Mouse (Mus musculus) adrenal gland, adult (tissue): ENCODE measurements at regions not wholly inside any gene's neighbourhood (a gene's known extent, or its start where the extent isn't known, plus 50 kb on each side); places are given as distances from the start of the nearest gene placed in this dataset.
A peak's percentile ranks its signal among the peaks of the same experiment; 100 is the strongest.
"Not testable (repeated sequence)": the region's sequence is repeated elsewhere in the genome, so short reads cannot be mapped to it uniquely, and the experiment has no call there.

Experiments
- DNase-seq, 2 experiments: peaks; one replicate each; pipeline ENCODE4 v3.0.0; 2022 to 2023; ENCODE audit warnings: low spot score in 1 of 2; ENCODE audit not compliant: inconsistent age in 2 of 2

DNA sequence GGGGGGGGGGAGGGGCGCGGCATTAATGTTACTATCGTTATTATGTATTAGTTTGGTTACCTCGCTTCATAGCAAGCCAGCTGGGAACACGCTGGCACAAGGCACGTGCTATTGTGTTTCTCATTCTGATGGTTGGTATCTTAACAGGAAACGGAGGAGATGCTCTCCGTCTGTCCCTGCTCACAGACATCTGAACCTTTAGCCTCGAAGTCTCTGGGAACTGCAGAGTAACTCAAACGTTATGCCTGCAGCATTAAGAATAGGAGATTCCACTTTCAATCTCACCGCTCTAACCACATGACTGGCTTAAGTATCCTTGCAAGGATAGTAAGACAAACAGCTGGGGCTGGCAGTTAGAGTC, 80.0 kb downstream of the Nfkbiz start:
- DNase-seq = no peak

DNA sequence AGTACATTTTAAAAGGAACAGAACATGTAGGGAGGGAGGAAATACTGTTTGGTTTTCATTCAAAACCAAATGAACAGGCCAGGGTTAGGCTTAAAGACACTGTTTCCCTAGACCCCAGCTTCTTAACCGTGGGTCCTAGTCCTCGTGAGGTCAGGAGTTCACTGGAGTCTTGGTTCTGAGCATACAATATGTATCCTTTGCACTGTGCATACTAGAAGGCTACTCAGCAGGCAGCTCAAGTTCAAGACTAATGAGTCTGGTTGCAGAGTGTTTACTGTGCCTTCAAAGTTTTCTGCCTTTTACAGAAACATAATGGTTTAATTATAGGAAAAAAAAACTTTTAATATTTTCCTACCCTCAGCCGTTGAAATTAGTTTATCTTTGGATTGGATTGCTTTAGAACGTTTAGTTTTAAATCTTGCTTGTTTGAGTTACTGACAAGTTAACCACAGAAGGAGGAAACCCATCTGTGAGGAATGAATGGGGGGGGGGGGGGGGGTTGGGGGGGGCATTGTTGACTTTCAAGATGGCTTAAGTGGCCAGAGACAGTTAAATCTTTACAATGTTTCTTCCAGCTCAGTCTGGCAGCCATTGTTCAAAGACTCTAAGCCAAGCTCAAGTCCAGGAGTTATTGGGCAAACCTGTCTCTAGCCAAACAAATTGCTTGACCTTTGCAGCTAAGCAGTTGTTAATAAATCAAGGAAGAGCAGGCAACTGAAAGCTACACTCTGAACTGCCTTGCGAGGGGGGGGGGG, 80.6 kb downstream of the Nfkbiz start:
- DNase-seq = no peak

DNA sequence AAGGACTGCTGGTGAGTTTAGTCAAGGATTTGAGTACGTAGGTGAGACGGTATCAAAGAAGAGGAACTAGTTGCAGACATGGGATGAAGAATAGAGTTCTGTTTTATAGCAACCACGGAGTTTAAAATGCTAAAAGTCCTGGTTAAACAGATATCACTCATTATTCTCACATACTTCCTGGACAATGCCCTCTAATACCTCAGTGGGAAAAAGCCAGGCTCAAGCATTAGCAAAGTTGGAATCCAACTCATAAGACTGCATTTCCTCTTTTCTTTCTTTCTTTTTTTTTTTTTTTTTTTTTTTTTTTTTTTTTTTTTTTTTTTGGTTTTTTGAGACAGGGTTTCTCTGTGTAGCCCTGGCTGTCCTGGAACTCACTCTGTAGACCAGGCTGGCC, 81.3 kb downstream of the Nfkbiz start:
- DNase-seq = not testable (repeated sequence)

GRCm38 (mm10) chr16:55756764-55757421, 81.8 kb downstream of the Nfkbiz start:
- DNase-seq = no peak

DNA sequence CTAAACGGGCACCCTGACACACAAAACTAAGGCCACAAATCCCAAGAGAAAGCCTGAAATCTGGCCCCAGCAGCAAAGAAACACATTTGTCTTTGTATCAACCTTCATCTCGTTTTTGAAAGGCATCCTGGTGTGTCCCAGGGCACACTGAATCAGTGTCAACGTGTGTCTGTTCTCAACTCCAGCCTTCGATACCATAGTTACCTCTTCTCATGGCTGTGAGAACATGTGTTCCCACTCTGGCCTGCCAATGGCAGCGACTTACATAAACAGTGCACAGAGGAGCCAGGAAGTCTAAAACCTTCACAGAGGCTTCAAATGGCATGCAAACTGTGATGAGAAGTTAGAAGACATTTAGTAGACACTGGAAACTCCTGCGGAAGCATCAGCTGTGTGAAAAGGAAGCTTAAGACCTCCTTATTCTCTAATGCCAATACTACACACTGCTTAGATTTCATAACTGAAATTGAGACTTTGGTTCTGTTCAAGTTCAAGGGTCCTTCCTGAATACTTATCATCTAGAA, 83.3 kb downstream of the Nfkbiz start:
- no peak for DNase-seq

DNA sequence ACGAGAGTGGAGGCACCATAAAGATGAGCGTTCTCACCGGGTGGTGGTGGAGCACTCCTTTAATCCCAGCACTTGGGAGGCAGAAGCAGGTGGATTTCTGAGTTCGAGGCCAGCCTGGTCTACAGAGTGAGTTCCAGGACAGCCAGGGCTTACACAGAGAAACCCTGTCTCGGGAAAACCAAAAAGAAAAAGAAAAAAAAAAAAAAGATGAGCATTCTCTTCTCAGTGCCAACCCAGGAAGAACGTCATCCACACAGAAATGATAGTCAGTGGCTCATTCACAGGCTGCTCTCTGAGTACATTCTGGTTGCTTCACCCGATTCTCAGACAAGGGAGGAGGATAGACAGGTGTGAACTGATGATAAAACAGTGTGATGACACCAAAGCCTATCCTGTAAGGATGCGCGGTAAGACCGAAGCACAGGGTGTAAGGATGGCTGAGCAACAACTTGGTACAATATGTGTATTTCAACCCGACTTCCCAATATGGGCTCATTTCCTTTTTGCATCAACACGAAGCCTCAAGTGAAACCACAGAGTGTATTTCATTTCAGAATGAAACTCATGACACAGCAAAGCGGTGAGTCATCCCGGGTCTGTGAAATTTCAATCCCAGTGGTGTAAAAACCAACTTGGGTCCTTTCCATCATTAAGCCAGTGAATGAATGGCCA, 84.5 kb downstream of the Nfkbiz start:
- peak; percentile 10 to 51 for DNase-seq

DNA sequence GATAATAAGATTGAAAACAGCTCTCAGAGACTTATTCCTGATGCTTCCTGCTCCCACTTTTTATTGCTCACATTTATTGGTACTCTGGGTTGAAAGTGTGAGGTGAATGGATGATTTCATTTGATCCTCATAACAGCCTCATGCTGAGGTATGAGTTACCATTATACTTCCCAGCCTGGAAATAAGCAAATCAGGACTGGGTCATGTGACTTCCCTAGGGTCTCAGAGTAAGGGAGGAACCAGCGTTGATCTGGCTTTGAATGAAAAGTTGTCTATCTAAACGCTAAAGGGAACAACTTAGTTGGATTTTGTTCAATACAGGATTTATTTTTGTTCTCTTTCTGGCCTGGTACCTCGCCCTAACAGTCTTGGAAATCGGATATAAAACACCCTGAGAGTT, 85.3 kb downstream of the Nfkbiz start:
- no peak for DNase-seq

DNA sequence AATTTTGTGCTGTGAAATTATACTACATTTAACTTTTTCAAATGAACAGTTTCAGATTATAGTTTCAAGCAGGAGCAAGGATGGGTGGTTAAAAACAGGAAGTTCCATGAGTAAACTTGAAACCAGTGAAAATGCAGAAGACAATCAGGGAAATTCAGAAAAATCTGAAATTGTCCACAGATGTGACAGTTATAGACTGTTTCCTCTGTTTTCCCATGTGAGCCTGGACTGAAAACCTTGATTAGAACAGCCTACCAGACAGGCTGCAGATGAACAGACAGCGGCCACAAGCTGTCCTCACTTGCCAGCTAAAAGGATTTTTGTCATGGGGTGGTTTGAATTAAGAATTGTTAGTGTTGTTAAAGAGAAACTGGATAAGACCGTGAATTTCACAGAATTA, 91.4 kb downstream of the Nfkbiz start:
- no peak for DNase-seq

- no peak for DNase-seq
Observed at GRCm38 (mm10) chr16:55746159-55746558, 92.5 kb downstream of the Nfkbiz start.

GRCm38 (mm10) chr16:55745094-55745493, 93.6 kb downstream of the Nfkbiz start:
- no peak for DNase-seq

- DNase-seq = no peak
Observed at GRCm38 (mm10) chr16:55741099-55741863, 97.4 kb downstream of the Nfkbiz start.

DNA sequence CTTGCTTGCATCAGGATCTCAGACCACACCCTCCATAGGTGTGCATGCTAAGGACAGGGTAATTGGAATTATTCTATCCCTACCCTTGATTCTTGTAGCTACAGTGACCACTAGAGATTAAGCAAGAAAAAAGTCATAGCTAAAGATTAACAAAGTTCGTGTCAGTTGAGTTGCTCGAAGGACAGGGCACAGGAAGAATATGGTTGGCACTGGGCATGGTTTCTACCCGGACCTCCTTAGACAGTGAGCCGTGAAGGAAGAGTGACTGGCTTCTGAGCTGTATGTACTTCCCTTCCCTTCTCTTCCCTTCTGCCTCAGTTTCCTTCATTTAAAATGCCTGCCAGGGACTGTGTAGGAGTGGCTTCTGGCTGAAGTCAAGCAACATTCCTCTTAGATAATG, 100.0 kb downstream of the Nfkbiz start:
- no peak for DNase-seq

- no peak for DNase-seq
Observed at GRCm38 (mm10) chr16:55735476-55735968, 103.2 kb downstream of the Nfkbiz start.

DNA sequence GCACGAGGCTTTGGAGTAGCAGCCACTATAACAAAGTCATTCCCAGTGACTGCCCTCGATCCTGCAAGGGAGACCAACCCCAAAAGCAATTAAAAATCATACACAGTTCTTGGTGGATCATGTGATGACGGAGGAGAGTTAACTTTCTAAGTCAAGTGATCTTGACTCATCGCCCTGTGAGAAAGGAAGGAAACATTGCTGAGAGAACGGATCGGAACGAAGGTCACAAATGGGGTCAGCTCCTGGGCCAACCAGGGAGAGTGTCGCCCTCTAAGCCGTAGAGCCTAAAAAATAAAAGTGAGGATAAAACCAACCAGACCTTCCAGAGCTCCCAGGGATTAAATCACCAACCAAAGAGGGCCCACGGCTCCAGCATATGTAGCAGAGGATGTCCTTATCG, 104.4 kb downstream of the Nfkbiz start:
- no peak for DNase-seq

DNA sequence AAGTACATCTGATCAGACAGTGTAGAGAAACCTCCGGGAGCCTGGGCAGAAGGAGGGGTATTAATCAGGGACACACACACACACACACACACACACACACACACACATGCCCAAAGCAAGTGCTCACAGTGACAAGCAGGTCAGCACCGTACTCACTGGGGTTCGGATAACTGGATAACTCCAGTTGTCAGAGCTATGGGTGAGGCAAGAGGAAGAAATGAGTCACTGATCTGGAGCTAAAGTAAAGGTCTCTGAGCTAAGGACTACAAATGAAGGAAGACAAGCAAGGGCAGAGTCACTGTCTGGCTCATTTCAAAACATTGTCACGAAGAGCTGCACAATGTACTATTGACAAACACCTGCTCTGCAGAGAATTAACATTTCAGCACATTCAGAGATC, 104.9 kb downstream of the Nfkbiz start:
- peak in 1 of 2 experiments; percentile 71 for DNase-seq

DNA sequence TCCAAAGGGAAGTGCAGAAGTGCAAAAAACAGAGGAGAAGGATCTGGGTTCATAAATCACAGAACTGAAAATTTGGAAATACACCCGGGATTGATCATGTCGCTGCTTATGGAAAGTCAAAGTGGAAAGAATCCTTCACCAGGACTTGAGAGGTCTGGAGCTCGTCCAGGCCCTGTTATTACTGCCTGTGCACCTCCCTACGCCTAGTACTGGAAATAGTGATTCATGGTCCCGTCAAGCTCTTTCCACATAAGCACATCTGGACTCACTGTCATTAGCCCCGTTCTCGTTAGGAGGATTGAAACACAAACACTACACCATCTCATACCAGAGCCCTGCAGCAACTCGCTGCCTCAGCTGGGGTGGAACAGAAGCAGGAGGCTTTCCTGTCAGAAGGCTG, 107.7 kb downstream of the Nfkbiz start:
- DNase-seq = peak in 1 of 2 experiments; percentile 33

GRCm38 (mm10) chr16:55726538-55726937, 112.2 kb downstream of the Nfkbiz start:
- DNase-seq = no peak

DNA sequence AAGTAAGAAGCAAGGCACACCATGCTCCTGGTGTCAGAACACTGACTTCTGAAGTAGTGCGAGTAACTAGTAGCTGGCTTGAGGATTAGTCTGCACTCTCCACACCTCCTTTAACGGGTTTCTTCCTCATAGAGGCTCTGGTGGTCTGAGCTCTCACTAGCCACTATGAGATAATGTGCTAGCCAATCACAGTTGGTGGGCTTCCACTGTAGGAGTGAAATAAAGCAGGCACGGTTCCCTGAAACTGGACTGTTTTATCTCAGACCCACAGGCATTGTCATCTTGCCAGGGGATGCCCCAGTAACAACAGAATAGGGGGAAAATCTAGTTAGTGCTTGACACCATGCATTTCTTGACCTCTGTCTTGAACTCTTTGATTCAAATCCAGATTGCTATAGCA, 118.3 kb downstream of the Nfkbiz start:
- DNase-seq = no peak

- no peak for DNase-seq
Observed at GRCm38 (mm10) chr16:55710017-55710416, 128.7 kb downstream of the Nfkbiz start.

DNA sequence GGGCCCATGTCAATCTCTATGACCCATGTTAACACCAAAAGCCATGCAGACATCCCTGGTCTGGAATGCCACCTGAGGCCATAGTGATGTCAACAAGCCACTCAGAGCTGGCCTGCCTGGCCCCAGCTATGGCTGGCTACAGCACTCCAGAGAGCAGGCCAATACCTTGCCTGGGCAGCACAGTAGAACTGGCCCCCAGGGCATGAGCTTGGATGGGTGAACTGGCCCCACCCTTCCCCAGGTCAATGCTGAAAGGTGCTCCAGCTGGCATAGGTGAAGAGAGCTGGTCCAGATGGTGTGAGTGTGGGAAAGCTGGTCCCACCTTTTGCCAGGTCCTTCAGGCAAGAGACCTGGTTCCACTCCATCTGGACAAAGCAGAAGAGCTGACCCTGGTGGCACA, 132.2 kb downstream of the Nfkbiz start:
- no peak for DNase-seq

DNA sequence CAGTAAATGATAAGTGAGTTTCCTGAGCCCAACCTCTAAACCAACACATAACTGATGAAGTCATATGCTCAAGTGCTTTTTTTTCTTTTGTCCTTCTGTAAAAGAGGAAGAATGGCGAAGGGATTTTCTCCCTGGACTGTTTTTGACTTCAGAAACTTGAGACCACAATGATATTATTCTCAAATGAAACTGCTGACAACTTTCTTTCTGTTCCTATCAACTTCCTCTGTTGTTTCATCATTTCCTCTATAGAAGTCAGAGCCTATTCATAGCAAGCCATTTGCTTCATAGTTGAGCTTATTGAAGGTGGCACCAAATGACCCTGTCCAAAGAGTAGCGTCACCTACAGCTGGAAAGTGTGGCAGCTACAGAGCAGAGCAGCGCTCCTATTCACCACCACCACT, 140.2 kb downstream of the Nfkbiz start:
- no peak for DNase-seq
